Comparison of ENCODE assay signal across 8 mouse cellular contexts in the genomic region with DNA sequence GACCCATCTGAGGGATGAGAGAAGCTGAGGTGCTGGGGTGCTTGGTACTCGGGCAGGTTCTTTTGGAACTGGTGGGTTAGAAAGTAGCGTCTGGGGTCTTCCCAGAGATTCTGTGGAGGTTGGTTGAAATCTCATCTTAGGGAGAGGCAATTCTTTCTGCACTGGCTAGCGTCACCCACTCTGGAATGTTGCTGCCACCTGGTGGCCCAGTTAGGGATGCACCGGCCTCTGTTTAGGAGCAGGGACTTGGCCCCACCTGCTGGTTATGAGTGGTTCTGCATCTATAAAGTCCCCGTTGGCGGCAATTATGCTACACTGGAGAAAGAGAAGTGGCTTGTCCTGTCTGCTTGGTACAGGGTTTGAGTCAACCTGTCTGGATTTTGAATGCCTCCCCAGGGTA. TPM values are rescaled to one million over a fixed set of nuclear protein-coding genes. Genes with fewer than 3 reads are reported as not detected.
DNase-seq lines count a peak whose midpoint lies in the region; ATAC-seq lines count a peak whose summit lies in the region.

No protein-coding gene starts in this region.

- no peak overlapping the region for H3K4me3 ChIP-seq in midbrain, embryonic 12.5 days

- intact Hi-C loops in gastrocnemius, postnatal 36 days (cut with DNase I): loop anchor here (1.0 to 10.0 kb wide), 7 partner anchors 110 to 500 kb away; partner anchors contain the start of gene Pepd
- intact Hi-C loops in left cerebral cortex, postnatal 36 days (cut with DNase I): loop anchor here (1.0 to 10.0 kb wide), 4 partner anchors 233 to 593 kb away; partner anchors contain the start of gene Pepd

- no peak overlapping the region for H3K27ac ChIP-seq in midbrain, embryonic 12.5 days (replicated peaks)

- peak; percentile 84 for DNase-seq in adrenal gland, adult 2 months
- peak; percentile 94 for DNase-seq in embryo, embryonic 10 days (ENCODE audit: low spot score)
- peak; percentile 80 to 81 for DNase-seq in gastrocnemius, postnatal 36 days
- DNase-seq in kidney, adult 18-20 months: peak; percentile 91
- DNase-seq in left cerebral cortex, postnatal 36 days (ENCODE audit: low spot score in 2 of 2): peak; percentile 83 to 86
- DNase-seq in right cerebral cortex, postnatal 4 days: peak; percentile 96
- DNase-seq in urinary bladder, postnatal 4 days (ENCODE audit: low spot score in 2 of 2): peak; percentile 83 to 91

- H3K9me3 ChIP-seq in midbrain, embryonic 12.5 days: no peaks in the 10 kb centered on the region

- H3K4me1 ChIP-seq in midbrain, embryonic 12.5 days: peaks cover 11% of the 10 kb centered on the region; the same call in 1 of the 2 replicates

- ATAC-seq in midbrain, embryonic 12.5 days (ENCODE audit: low FRiP score, low read depth): peak; percentile 31; the same call in 1 of the 2 replicates

- H3K4me2 ChIP-seq in midbrain, embryonic 12.5 days (replicated peaks): no peak overlapping the region

- peaks cover 42% of the 10 kb centered on the region for H3K27me3 ChIP-seq in midbrain, embryonic 12.5 days

- no peaks in the 10 kb centered on the region for H3K36me3 ChIP-seq in midbrain, embryonic 12.5 days

- no peak overlapping the region for H3K9ac ChIP-seq in midbrain, embryonic 12.5 days (replicated peaks)

- under 1% methylated on average over 6 of the region's 6 CpGs for WGBS in midbrain, embryonic 12.5 days

RNA-seq across cellular contexts. Expression of gene Kctd15, which starts 15.4 kb away (rescaled TPM):
- 10 to 100 TPM in 1 of 2 experiments, 1 to 10 TPM in 1; 5.3 to 14.4 TPM for total RNA-seq in adrenal gland, adult 2 months (2021)
- 8.7 and 11.6 TPM in 2 replicates for polyA plus RNA-seq in adrenal gland, adult 2 months (2012; rRNA removed)
- 10 to 100 TPM; 41.0 to 42.9 TPM for total RNA-seq in gastrocnemius, postnatal 36 days (2021)
- 10 to 100 TPM; 11.7 to 14.0 TPM for total RNA-seq in left cerebral cortex, postnatal 36 days (2021)
- polyA plus RNA-seq in midbrain, embryonic 12.5 days (2016; fragmentation: Nextera tagmentation; extraction: Ambion mirVana): 35.4 and 35.8 TPM in 2 replicates
